Mouse (Mus musculus) erythroblast, embryonic 14.5 days (primary cell): Measurements from ENCODE around the gene Map3k9.

Experiments used
- GATA1 ChIP-seq: IDR thresholded peaks from 2 replicates; pipeline ENCODE4 v1.6.1; 2012; ENCODE audit warnings: low read length, inconsistent platforms, mixed read lengths
- TAL1 ChIP-seq: IDR thresholded peaks from 3 replicates; pipeline ENCODE4 v1.6.1; 2012; ENCODE audit warnings: low read length, inconsistent platforms, mixed read lengths

DNA sequence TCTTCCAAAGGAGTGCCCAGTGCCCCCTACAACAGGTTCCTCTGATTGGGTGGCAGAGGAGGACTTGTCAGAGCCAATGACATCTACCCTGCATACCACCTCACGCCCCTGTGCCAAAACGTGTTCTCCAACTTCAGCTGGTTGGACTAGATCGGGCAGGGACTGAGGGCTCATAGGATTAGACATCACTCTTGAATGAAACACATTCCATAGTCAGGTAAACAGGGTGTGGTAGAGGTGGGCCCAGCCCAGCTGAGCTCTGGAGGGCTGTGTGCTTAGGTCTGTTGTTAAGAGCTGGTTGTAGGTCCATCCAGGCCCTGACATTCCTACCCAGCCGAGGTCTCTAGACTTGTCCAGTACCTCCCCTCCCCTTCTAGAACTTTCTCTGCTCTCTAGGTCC lies 68.4 kb downstream of the Map3k9 start:
- TF ChIP-seq GATA1 (no peak), TAL1 (no peak)
